Mouse (Mus musculus) limb, embryonic 10.5 days (tissue): ENCODE results near the gene Arhgap15. TPM values are rescaled to one million over a fixed set of nuclear protein-coding genes. Genes with fewer than 3 reads are reported as not detected.
"Not testable (repeated sequence)": the region's sequence is repeated elsewhere in the genome, so short reads cannot be mapped to it uniquely, and the experiment has no call there.

Experiments
- DNase-seq: peaks from one replicate; pipeline ENCODE4 v3.0.0-alpha.2; 2017; ENCODE audit warnings: low spot score
- H3K27ac ChIP-seq: fragments of 300-500 bp; sonication (generic); 2 replicates; pipeline ENCODE4 v1.5.1; 2016; ENCODE audit warnings: mild to moderate bottlenecking
- H3K27me3 ChIP-seq: fragments of 300-500 bp; sonication (generic); 2 replicates; pipeline ENCODE4 v1.6.1; 2016; ENCODE audit warnings: low read depth, mild to moderate bottlenecking; ENCODE audit not compliant: poor library complexity, severe bottlenecking
- H3K36me3 ChIP-seq: fragments of 300-500 bp; sonication (generic); 2 replicates; pipeline ENCODE4 v1.6.1; 2016; ENCODE audit warnings: mild to moderate bottlenecking, moderate library complexity
- H3K4me1 ChIP-seq: fragments of 300-500 bp; sonication (generic); 2 replicates; pipeline ENCODE4 v1.6.1; 2016
- H3K4me3 ChIP-seq: fragments of 300-500 bp; sonication (generic); 2 replicates; pipeline ENCODE4 v1.5.1; 2016; ENCODE audit warnings: mild to moderate bottlenecking, moderate library complexity
- H3K9me3 ChIP-seq: fragments of 300-500 bp; sonication (generic); replicated peaks from 2 replicates; pipeline ENCODE4 v1.6.1; 2016; ENCODE audit warnings: mild to moderate bottlenecking
- WGBS: fragments of 180-500 bp; shearing (Covaris S2); methylation state at CpG from one replicate; pipeline ENCODE4 v1.1.7; 2016; 5-methylcytosine and 5-hydroxymethylcytosine counted together
- polyA plus RNA-seq: library from polyadenylated mRNA; unstranded; fragments of >200 nt; fragmentation: Nextera tagmentation; extraction: Ambion mirVana; gene quantifications from 2 replicates; pipeline ENCODE4 v1.2.1, GENCODE M21; 2016

Gene Arhgap15
- polyA plus RNA-seq: 0.20 and 0.23 TPM in 2 replicates

- no peak for DNase-seq
- 75% methylated on average over 5 of the region's 5 CpGs for whole genome bisulfite sequencing
- no peaks in the 10 kb centered on the region for H3K4me1 ChIP-seq
- no peak within 1 kb of the TSS for H3K27ac ChIP-seq
- no peaks in the 10 kb centered on the region for H3K36me3 ChIP-seq
- no peaks in the 10 kb centered on the region for H3K9me3 ChIP-seq
- H3K27me3 ChIP-seq: no peaks in the 10 kb centered on the region
- H3K4me3 ChIP-seq: no peak within 1 kb of the TSS
Observed at GRCm38 (mm10) chr2:43748287-43748983, at the start of gene Arhgap15. Gene Arhgap15, plus strand, starts transcription at chr2:43748824.

- Histone ChIP-seq H3K4me1 (no peaks in the 10 kb centered on the region), H3K27ac (no peak overlapping the region), H3K9me3 (no peaks in the 10 kb centered on the region), H3K27me3 (no peaks in the 10 kb centered on the region), H3K4me3 (no peak overlapping the region), H3K36me3 (no peaks in the 10 kb centered on the region)
- 94% methylated on average over 2 of the region's 2 CpGs for WGBS
- no peak for DNase-seq
Observed at GRCm38 (mm10) chr2:43712611-43713138, 35.9 kb upstream of the Arhgap15 start.

GRCm38 (mm10) chr2:43722446-43723103, 26.0 kb upstream of the Arhgap15 start:
- 23% methylated on average over 14 of the region's 14 CpGs for WGBS
- Histone ChIP-seq H3K9me3 (no peaks in the 10 kb centered on the region), H3K27ac (no peak overlapping the region), H3K4me3 (peak overlapping the region; percentile 34), H3K27me3 (peaks cover 21% of the 10 kb centered on the region), H3K36me3 (no peaks in the 10 kb centered on the region), H3K4me1 (no peaks in the 10 kb centered on the region)
- DNase-seq: peak; percentile 79

- WGBS: 66% methylated on average over 7 of the region's 7 CpGs
- no peaks in the 10 kb centered on the region for H3K36me3 ChIP-seq
- no peak for DNase-seq
- H3K27ac ChIP-seq: no peak overlapping the region
- peak overlapping the region; percentile 34 for H3K4me3 ChIP-seq
- H3K9me3 ChIP-seq: no peaks in the 10 kb centered on the region
- peaks cover 21% of the 10 kb centered on the region for H3K27me3 ChIP-seq
- H3K4me1 ChIP-seq: no peaks in the 10 kb centered on the region
Observed at GRCm38 (mm10) chr2:43723104-43723541, 25.5 kb upstream of the Arhgap15 start.

- Histone ChIP-seq H3K27me3 (peaks cover 21% of the 10 kb centered on the region), H3K36me3 (no peaks in the 10 kb centered on the region), H3K9me3 (no peaks in the 10 kb centered on the region), H3K4me1 (no peaks in the 10 kb centered on the region), H3K27ac (no peak overlapping the region), H3K4me3 (no peak overlapping the region)
- DNase-seq: no peak
- 80% methylated on average over 5 of the region's 5 CpGs for WGBS
Observed at GRCm38 (mm10) chr2:43727181-43727580, 21.4 kb upstream of the Arhgap15 start.

GRCm38 (mm10) chr2:43727693-43728092, 20.9 kb upstream of the Arhgap15 start:
- no peak overlapping the region for H3K4me3 ChIP-seq
- no peaks in the 10 kb centered on the region for H3K36me3 ChIP-seq
- DNase-seq: no peak
- H3K27me3 ChIP-seq: peaks cover 21% of the 10 kb centered on the region
- no peak overlapping the region for H3K27ac ChIP-seq
- WGBS: 83% methylated on average over 8 of the region's 8 CpGs
- no peaks in the 10 kb centered on the region for H3K9me3 ChIP-seq
- no peaks in the 10 kb centered on the region for H3K4me1 ChIP-seq

- no peak for DNase-seq
- WGBS: 91% methylated on average over 3 of the region's 3 CpGs
- H3K4me3 ChIP-seq: no peak overlapping the region
- no peaks in the 10 kb centered on the region for H3K9me3 ChIP-seq
- no peaks in the 10 kb centered on the region for H3K36me3 ChIP-seq
- peaks cover 15% of the 10 kb centered on the region for H3K27me3 ChIP-seq
- H3K27ac ChIP-seq: no peak overlapping the region
- no peaks in the 10 kb centered on the region for H3K4me1 ChIP-seq
Observed at GRCm38 (mm10) chr2:43728831-43729230, 19.8 kb upstream of the Arhgap15 start.

- H3K36me3 ChIP-seq: no peaks in the 10 kb centered on the region
- H3K4me3 ChIP-seq: no peak overlapping the region
- WGBS: 34% methylated on average over 3 of the region's 3 CpGs
- no peaks in the 10 kb centered on the region for H3K27me3 ChIP-seq
- no peak for DNase-seq
- H3K27ac ChIP-seq: no peak overlapping the region
- H3K9me3 ChIP-seq: no peaks in the 10 kb centered on the region
- no peaks in the 10 kb centered on the region for H3K4me1 ChIP-seq
Observed at GRCm38 (mm10) chr2:43732396-43732795, 16.2 kb upstream of the Arhgap15 start.

- not testable (repeated sequence) for H3K4me3 ChIP-seq, DNase-seq, H3K36me3 ChIP-seq, H3K27ac ChIP-seq, H3K4me1 ChIP-seq, H3K27me3 ChIP-seq, H3K9me3 ChIP-seq
- 94% methylated on average over 4 of the region's 4 CpGs for WGBS
Observed at GRCm38 (mm10) chr2:43735071-43735470, 13.6 kb upstream of the Arhgap15 start.

- no peak for DNase-seq
- no peak overlapping the region for H3K4me3 ChIP-seq
- no peaks in the 10 kb centered on the region for H3K9me3 ChIP-seq
Observed at GRCm38 (mm10) chr2:43737546-43737945, 11.1 kb upstream of the Arhgap15 start.

GRCm38 (mm10) chr2:43738562-43739112, 10.0 kb upstream of the Arhgap15 start:
- no peaks in the 10 kb centered on the region for H3K4me1 ChIP-seq
- no peak for DNase-seq
- H3K27me3 ChIP-seq: no peaks in the 10 kb centered on the region
- H3K9me3 ChIP-seq: no peaks in the 10 kb centered on the region
- WGBS: 92% methylated on average over 10 of the region's 10 CpGs
- no peaks in the 10 kb centered on the region for H3K36me3 ChIP-seq
- no peak overlapping the region for H3K27ac ChIP-seq
- no peak overlapping the region for H3K4me3 ChIP-seq

More at GRCm38 (mm10) chr2:43737546-43737945, 11.1 kb upstream of the Arhgap15 start:
- Histone ChIP-seq H3K27ac (no peak overlapping the region), H3K27me3 (no peaks in the 10 kb centered on the region), H3K36me3 (no peaks in the 10 kb centered on the region), H3K4me1 (no peaks in the 10 kb centered on the region)
- 89% methylated on average over 7 of the region's 7 CpGs for WGBS

- 86% methylated on average over 9 of the region's 9 CpGs for WGBS
- no peak for DNase-seq
- Histone ChIP-seq H3K4me3 (no peak overlapping the region), H3K4me1 (no peaks in the 10 kb centered on the region), H3K27ac (no peak overlapping the region), H3K36me3 (no peaks in the 10 kb centered on the region), H3K9me3 (no peaks in the 10 kb centered on the region), H3K27me3 (no peaks in the 10 kb centered on the region)
Observed at GRCm38 (mm10) chr2:43739190-43739818, 9.3 kb upstream of the Arhgap15 start.

- 86% methylated on average over 3 of the region's 3 CpGs for WGBS
- no peaks in the 10 kb centered on the region for H3K27me3 ChIP-seq
Observed at GRCm38 (mm10) chr2:43749321-43749720, 697 bp downstream of the Arhgap15 start.

More at GRCm38 (mm10) chr2:43749321-43749720, 697 bp downstream of the Arhgap15 start:
- H3K27ac ChIP-seq: no peak overlapping the region
- no peak for DNase-seq
- no peaks in the 10 kb centered on the region for H3K36me3 ChIP-seq
- H3K4me3 ChIP-seq: no peak overlapping the region
- no peaks in the 10 kb centered on the region for H3K4me1 ChIP-seq
- H3K9me3 ChIP-seq: no peaks in the 10 kb centered on the region
